Mouse (Mus musculus) lung, adult 2 months (tissue): ENCODE results near the gene Il24.

Source experiments
- CTCF ChIP-seq: fragments of 200-500 bp; IDR thresholded peaks from 2 replicates; pipeline ENCODE4 v1.5.1; 2011; ENCODE audit warnings: mild to moderate bottlenecking, low read length, control low read depth; ENCODE audit not compliant: insufficient read depth
- POLR2A ChIP-seq: fragments of 200-500 bp; IDR thresholded peaks from 2 replicates; pipeline ENCODE4 v1.6.1; 2011; ENCODE audit warnings: low read depth, mild to moderate bottlenecking, control low read depth, low read length, borderline replicate concordance; ENCODE audit errors: extremely low read depth

- TF ChIP-seq CTCF (no peak), POLR2A (no peak)
Observed at GRCm38 (mm10) chr1:130883146-130883545, 4.1 kb downstream of the Il24 start.
